Mouse (Mus musculus) thymus, adult 2 months (tissue): ENCODE measurements around the gene Ptges3. TPM values are rescaled to one million over a fixed set of nuclear protein-coding genes. Genes with fewer than 3 reads are reported as not detected.
A peak's percentile ranks its signal among the peaks of the same experiment; 100 is the strongest.
"Not testable (repeated sequence)": the region's sequence is repeated elsewhere in the genome, so short reads cannot be mapped to it uniquely, and the experiment has no call there.

Experiments used
- DNase-seq: peaks from one replicate; pipeline ENCODE4 v3.0.0; 2021
- H3K27ac ChIP-seq: fragments of 200-500 bp; 2 replicates; pipeline ENCODE4 v1.5.1; 2012; ENCODE audit warnings: low read length, control low read depth; ENCODE audit not compliant: control insufficient read depth, insufficient read depth
- H3K27me3 ChIP-seq: fragments of 200-500 bp; 2 replicates; pipeline ENCODE4 v1.6.1; 2012; ENCODE audit warnings: mild to moderate bottlenecking, low read length, moderate library complexity, mixed read lengths; ENCODE audit not compliant: control insufficient read depth, insufficient read depth
- H3K36me3 ChIP-seq: fragments of 200-500 bp; 2 replicates; pipeline ENCODE4 v1.6.1; 2012; ENCODE audit warnings: mild to moderate bottlenecking, low read length, moderate library complexity; ENCODE audit not compliant: control insufficient read depth, insufficient read depth
- H3K4me1 ChIP-seq: fragments of 200-500 bp; replicated peaks from 2 replicates; pipeline ENCODE4 v1.6.1; 2012; ENCODE audit warnings: low read length; ENCODE audit not compliant: control insufficient read depth, insufficient read depth
- H3K4me3 ChIP-seq: fragments of 200-500 bp; 2 replicates; pipeline ENCODE4 v1.5.1; 2012; ENCODE audit warnings: mild to moderate bottlenecking, low read length, control low read depth, moderate library complexity; ENCODE audit not compliant: control insufficient read depth, insufficient read depth
- CTCF ChIP-seq: fragments of 200-500 bp; IDR thresholded peaks from 2 replicates; pipeline ENCODE4 v1.5.1; 2012; ENCODE audit warnings: mild to moderate bottlenecking, control low read depth, low read length, moderate library complexity, borderline replicate concordance; ENCODE audit not compliant: control insufficient read depth, poor library complexity, insufficient read depth; ENCODE audit errors: extremely low read depth
- POLR2A ChIP-seq: fragments of 200-500 bp; IDR thresholded peaks from 2 replicates; pipeline ENCODE4 v1.6.1; 2012; ENCODE audit warnings: mild to moderate bottlenecking, low read length, control low read depth, moderate library complexity; ENCODE audit not compliant: control insufficient read depth, poor library complexity, insufficient read depth; ENCODE audit errors: extremely low read depth
- WGBS: fragments of 180-500 bp; shearing (Covaris S2); methylation state at CpG from one replicate; pipeline ENCODE4 v1.1.7; 2018; 5-methylcytosine and 5-hydroxymethylcytosine counted together
- polyA plus RNA-seq: library from polyadenylated mRNA; depleted of rRNA; stranded (reverse); fragments of >200 nt; gene quantifications from 2 replicates; pipeline ENCODE4 v1.2.3, GENCODE M21; 2012

Gene Ptges3
- polyA plus RNA-seq, 1 experiment: 55.7 TPM

- Histone ChIP-seq H3K27me3 (no peaks in the 10 kb centered on the region), H3K4me1 (peaks cover 31% of the 10 kb centered on the region), H3K4me3 (no peak overlapping the region), H3K36me3 (peaks cover 48% of the 10 kb centered on the region), H3K27ac (no peak overlapping the region)
- 96% methylated on average over 3 of the region's 3 CpGs for whole genome bisulfite sequencing
- TF ChIP-seq CTCF (no peak), POLR2A (no peak)
- no peak for DNase-seq
Measured at GRCm38 (mm10) chr10:128042466-128042865, 16.3 kb upstream of the Ptges3 start.

DNA sequence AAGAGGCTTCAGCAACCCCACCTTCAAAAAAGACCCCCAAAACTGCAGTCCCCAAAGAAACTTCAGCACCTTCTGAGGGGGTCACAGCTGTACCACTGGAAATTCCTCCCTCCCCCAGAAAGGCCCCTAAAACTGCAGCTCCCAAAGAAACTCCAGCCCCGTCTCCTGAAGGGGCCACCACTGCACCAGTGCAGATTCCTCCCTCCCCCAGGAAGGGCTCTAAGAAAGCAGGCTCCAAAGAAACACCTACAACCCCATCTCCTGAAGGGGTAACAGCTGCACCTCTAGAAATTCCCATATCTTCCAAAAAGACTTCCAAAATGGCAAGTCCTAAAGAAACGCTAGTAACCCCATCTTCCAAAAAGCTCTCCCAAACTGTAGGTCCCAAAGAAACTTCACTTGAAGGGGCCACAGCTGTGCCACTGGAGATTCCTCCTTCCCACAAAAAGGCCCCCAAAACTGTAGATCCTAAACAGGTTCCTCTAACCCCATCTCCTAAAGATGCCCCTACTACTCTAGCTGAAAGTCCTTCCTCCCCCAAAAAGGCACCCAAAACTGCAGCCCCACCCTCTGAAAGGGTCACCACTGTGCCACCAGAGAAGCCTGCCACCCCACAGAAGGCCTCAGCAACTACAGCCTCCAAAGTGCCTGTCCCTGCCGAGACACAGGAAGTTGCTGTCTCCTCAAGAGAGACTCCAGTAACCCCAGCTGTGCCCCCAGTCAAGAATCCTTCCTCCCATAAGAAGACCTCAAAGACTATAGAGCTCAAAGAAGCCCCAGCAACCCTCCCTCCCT, 15.5 kb upstream of the Ptges3 start:
- TF ChIP-seq POLR2A: no peak
- TF ChIP-seq CTCF: no peak
- WGBS: 61% methylated on average over 3 of the region's 3 CpGs
- DNase-seq: peak; percentile 26
- H3K4me1 ChIP-seq: peaks cover 29% of the 10 kb centered on the region
- no peak overlapping the region for H3K4me3 ChIP-seq
- peak overlapping the region; percentile 10; the same call in 1 of the 2 replicates for H3K27ac ChIP-seq
- H3K36me3 ChIP-seq: peaks cover 56% of the 10 kb centered on the region
- H3K27me3 ChIP-seq: no peaks in the 10 kb centered on the region

DNA sequence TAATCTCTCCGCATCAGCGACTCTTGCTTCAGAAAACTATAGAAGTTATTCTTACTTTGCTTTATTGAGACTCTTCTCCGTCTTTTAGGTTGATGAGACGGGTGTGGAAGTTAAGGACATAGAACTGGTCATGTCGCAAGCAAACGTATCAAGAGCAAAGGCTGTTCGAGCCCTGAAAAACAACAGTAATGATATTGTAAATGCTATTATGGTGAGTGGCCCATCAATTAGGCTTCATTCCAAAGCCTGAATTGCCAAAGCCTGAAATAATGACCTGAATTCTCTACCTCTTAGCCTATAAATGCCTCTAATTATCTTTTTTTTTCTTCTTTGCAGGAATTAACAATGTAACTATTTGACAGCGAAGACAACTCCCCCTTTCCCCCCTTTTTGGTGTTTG, 10.6 kb upstream of the Ptges3 start:
- no peak for DNase-seq
- Histone ChIP-seq H3K4me3 (no peak overlapping the region), H3K27me3 (no peaks in the 10 kb centered on the region), H3K4me1 (peaks cover 7% of the 10 kb centered on the region), H3K36me3 (peaks cover 54% of the 10 kb centered on the region), H3K27ac (no peak overlapping the region)
- TF ChIP-seq POLR2A (no peak), CTCF (no peak)
- WGBS: 98% methylated on average over 8 of the region's 8 CpGs

GRCm38 (mm10) chr10:128049741-128050140, 9.0 kb upstream of the Ptges3 start:
- Histone ChIP-seq H3K27me3 (no peaks in the 10 kb centered on the region), H3K27ac (no peak overlapping the region), H3K4me1 (no peaks in the 10 kb centered on the region), H3K36me3 (peaks cover 48% of the 10 kb centered on the region), H3K4me3 (no peak overlapping the region)
- 97% methylated on average over 2 of the region's 2 CpGs for WGBS
- no peak for TF ChIP-seq CTCF
- TF ChIP-seq POLR2A: no peak
- no peak for DNase-seq

DNA sequence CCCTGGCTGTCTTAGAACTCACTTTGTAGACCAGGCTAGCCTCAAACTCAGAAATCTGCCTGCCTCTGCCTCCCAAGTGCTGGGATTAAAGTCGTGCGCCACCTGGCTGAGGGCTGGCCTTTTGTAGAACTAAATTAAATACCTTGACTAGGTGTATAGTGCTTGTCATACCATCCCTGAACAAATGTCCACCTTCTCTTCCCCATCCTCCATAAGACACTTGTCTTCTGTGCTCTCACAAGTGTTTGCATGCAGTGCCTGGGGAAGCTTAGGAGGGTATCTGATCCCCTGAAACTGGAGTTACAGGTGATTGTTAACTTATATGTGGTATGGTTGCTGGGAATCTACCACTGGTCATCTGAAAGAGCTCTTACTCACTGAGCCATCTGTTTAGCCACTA, 8.4 kb upstream of the Ptges3 start:
- DNase-seq: no peak
- peaks cover 47% of the 10 kb centered on the region for H3K36me3 ChIP-seq
- no peaks in the 10 kb centered on the region for H3K27me3 ChIP-seq
- H3K4me3 ChIP-seq: no peak overlapping the region
- WGBS: 96% methylated on average over 2 of the region's 2 CpGs
- TF ChIP-seq CTCF (no peak), POLR2A (no peak)
- H3K27ac ChIP-seq: no peak overlapping the region
- no peaks in the 10 kb centered on the region for H3K4me1 ChIP-seq

DNA sequence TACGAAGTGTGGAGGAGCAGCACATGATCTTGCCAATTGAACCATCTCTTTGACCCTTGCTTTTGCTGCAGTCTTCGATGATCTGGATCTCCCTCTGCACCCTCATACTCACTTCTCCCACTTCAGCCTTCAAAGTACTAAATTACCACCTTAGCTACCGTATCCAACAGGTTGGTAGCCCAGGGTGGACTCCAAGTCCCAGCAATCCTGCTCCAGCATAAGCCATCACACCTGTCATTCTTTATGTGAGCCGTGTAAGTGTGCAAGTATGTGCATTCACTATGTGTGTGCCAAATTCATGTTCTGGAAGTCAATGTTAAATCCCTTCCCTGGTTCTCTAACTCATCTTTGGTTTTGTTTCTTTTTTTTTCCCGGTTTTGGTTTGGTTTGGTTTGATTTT, 7.2 kb upstream of the Ptges3 start:
- no peak overlapping the region for H3K4me3 ChIP-seq
- no peaks in the 10 kb centered on the region for H3K27me3 ChIP-seq
- H3K27ac ChIP-seq: no peak overlapping the region
- DNase-seq: no peak
- peaks cover 35% of the 10 kb centered on the region for H3K36me3 ChIP-seq
- no peaks in the 10 kb centered on the region for H3K4me1 ChIP-seq
- WGBS: 95% methylated on average over 5 of the region's 5 CpGs
- TF ChIP-seq CTCF (no peak), POLR2A (no peak)

DNA sequence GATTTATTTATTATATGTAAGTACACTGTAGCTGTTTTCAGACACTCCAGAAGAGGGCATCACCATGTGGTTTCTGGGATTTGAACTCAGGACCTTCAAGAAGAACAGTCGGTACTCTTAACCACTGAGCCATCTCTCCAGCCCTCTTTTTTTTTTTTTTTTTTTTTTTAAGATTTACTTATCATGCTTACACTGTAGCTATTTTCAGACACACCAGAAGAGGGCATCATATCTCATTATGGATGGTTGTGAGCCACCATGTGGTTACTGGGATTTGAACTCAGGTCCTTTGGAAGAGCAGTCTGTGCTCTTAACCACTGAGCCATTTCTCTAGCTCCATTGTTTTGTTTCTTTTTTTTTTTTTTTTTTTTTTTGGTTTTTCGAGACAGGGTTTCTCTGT, 6.6 kb upstream of the Ptges3 start:
- not testable (repeated sequence) for H3K4me1 ChIP-seq, H3K27ac ChIP-seq, H3K4me3 ChIP-seq, DNase-seq, H3K27me3 ChIP-seq
- H3K36me3 ChIP-seq: peaks cover 31% of the 10 kb centered on the region
- 100% methylated on average over 1 of the region's 2 CpGs for WGBS
